8 mouse cellular contexts compared by ENCODE assay signal in the genomic region with DNA sequence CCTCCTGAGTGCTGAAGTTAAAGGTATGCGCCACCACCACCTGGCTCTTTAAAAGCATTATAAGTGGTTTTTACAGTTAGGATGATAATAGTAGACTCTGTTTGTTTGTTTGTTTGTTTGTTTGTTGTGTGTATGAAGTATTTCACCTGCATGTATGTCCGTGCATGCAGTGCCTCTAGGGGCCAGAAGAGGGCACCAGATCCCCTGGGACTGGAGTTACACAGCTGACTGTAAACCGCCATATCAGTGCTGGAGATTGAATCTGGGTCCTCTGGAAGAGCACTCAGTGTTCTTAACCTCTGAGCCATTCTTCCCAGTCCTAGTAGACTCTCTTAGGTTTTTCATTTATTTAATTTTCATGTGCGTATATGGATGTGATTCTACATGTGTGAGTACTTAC. TPM values are rescaled to one million over a fixed set of nuclear protein-coding genes. Genes with fewer than 3 reads are reported as not detected.
DNase-seq lines count a peak whose midpoint lies in the region; ATAC-seq and TF ChIP-seq lines count a peak whose summit lies in the region.

No protein-coding gene starts in this region.

- no peaks in the 10 kb centered on the region for H3K27me3 ChIP-seq in forebrain, embryonic 11.5 days (ENCODE audit: control insufficient read depth, insufficient read depth, low read length)
- no peaks in the 10 kb centered on the region for H3K27me3 ChIP-seq in forebrain, embryonic 15.5 days
- no peaks in the 10 kb centered on the region for H3K27me3 ChIP-seq in testis, adult 2 months (ENCODE audit: control insufficient read depth, insufficient read depth, low read length)

- no peak overlapping the region for H3K27ac ChIP-seq in forebrain, embryonic 11.5 days (ENCODE audit: low read depth, low read length)
- no peak overlapping the region for H3K27ac ChIP-seq in forebrain, embryonic 15.5 days (replicated peaks)
- H3K27ac ChIP-seq in testis, adult 2 months (ENCODE audit: control insufficient read depth, insufficient read depth, low read depth, low read length) = no peak overlapping the region

- H3K4me1 ChIP-seq in forebrain, embryonic 11.5 days (replicated peaks; ENCODE audit: control insufficient read depth, insufficient read depth, low read length) = no peaks in the 10 kb centered on the region
- 0 out of 2 replicates have a peak, but pooled peaks cover 3% of the 10 kb centered on the region for H3K4me1 ChIP-seq in forebrain, embryonic 15.5 days
- no peaks in the 10 kb centered on the region for H3K4me1 ChIP-seq in testis, adult 2 months (ENCODE audit: control insufficient read depth, insufficient read depth, low read length)

- H3K9ac ChIP-seq in forebrain, embryonic 11.5 days (ENCODE audit: low read length) = no peak overlapping the region
- no peak overlapping the region for H3K9ac ChIP-seq in forebrain, embryonic 15.5 days (replicated peaks)

- TF ChIP-seq POLR2A in testis, adult 2 months (IDR thresholded peaks at IDR 0.05; ENCODE audit: control insufficient read depth, low read depth, low read length) = no peak

- H3K36me3 ChIP-seq in forebrain, embryonic 11.5 days (ENCODE audit: control insufficient read depth, insufficient read depth, low read length) = no peaks in the 10 kb centered on the region
- no peaks in the 10 kb centered on the region for H3K36me3 ChIP-seq in forebrain, embryonic 15.5 days
- no peaks in the 10 kb centered on the region for H3K36me3 ChIP-seq in testis, adult 2 months (ENCODE audit: control insufficient read depth, insufficient read depth, low read length)

- DNase-seq in forebrain, embryonic 11.5 days (ENCODE audit: low spot score) = peak; percentile 68
- no peak for DNase-seq in testis, postnatal 14 days (ENCODE audit: low spot score)
- DNase-seq in lung, postnatal 4 days = peak; percentile 22 to 46
- no peak for DNase-seq in frontal cortex, postnatal 14 days (ENCODE audit: low spot score in 2 of 2)
- DNase-seq in cerebellum, adult 8-10 months = no peak
- DNase-seq in urinary bladder, postnatal 25 days (ENCODE audit: low spot score) = no peak

- WGBS in forebrain, embryonic 11.5 days = 75% methylated on average over 4 of the region's 4 CpGs
- 72% methylated on average over 4 of the region's 4 CpGs for WGBS in forebrain, embryonic 15.5 days

- ATAC-seq in forebrain, embryonic 11.5 days (replicated peaks; ENCODE audit: low FRiP score) = no peak
- ATAC-seq in forebrain, embryonic 15.5 days (replicated peaks) = no peak

- no peak overlapping the region for H3K4me2 ChIP-seq in forebrain, embryonic 11.5 days (ENCODE audit: low read depth, low read length, severe bottlenecking)
- no peak overlapping the region for H3K4me2 ChIP-seq in forebrain, embryonic 15.5 days (replicated peaks)

- peak; percentile 47; the same call in 1 of the 2 replicates for TF ChIP-seq CTCF in testis, adult 2 months (IDR thresholded peaks at IDR 0.05; ENCODE audit: control insufficient read depth, insufficient read depth, insufficient replicate concordance, low read depth, low read length)

- no peaks in the 10 kb centered on the region for H3K9me3 ChIP-seq in forebrain, embryonic 11.5 days (ENCODE audit: control insufficient read depth, low read length)
- no peaks in the 10 kb centered on the region for H3K9me3 ChIP-seq in forebrain, embryonic 15.5 days

- H3K4me3 ChIP-seq in forebrain, embryonic 11.5 days (ENCODE audit: low read depth, low read length) = no peak overlapping the region
- H3K4me3 ChIP-seq in forebrain, embryonic 15.5 days = no peak overlapping the region
- no peak overlapping the region for H3K4me3 ChIP-seq in testis, adult 2 months (ENCODE audit: control insufficient read depth, low read depth, low read length)

RNA-seq across cellular contexts. Expression of a gene that starts 13.9 kb away (rescaled TPM):
- 1.5 and 2.2 TPM in 2 replicates for polyA plus RNA-seq in forebrain, embryonic 11.5 days (2014; fragmentation: Nextera tagmentation; extraction: Ambion mirVana)
- 0.56 and 0.59 TPM in 2 replicates for polyA plus RNA-seq in forebrain, embryonic 15.5 days (2015; fragmentation: Nextera tagmentation; extraction: Ambion mirVana)
- 0.16 and 0.20 TPM in 2 replicates for polyA plus RNA-seq in testis, adult 2 months (2012; rRNA removed)

RNA-seq across cellular contexts. Expression of a gene that starts 51.6 kb away (rescaled TPM):
- polyA plus RNA-seq in forebrain, embryonic 11.5 days (2014; fragmentation: Nextera tagmentation; extraction: Ambion mirVana) = 0.67 and 0.80 TPM in 2 replicates
- polyA plus RNA-seq in forebrain, embryonic 15.5 days (2015; fragmentation: Nextera tagmentation; extraction: Ambion mirVana) = 0.55 and 0.94 TPM in 2 replicates
- polyA plus RNA-seq in testis, adult 2 months (2012; rRNA removed) = 0.75 and 0.91 TPM in 2 replicates

Comparison
In these comparisons a context has a peak if more than half of its experiments do, and no peak if none do; other contexts are left out.
1. DNase-seq: peak in forebrain, embryonic 11.5 days (single experiment) and lung, postnatal 4 days (2 of 2); none in testis, postnatal 14 days (single experiment), frontal cortex, postnatal 14 days (0 of 2), cerebellum, adult 8-10 months (single experiment) and urinary bladder, postnatal 25 days (single experiment).